Mouse (Mus musculus): ENCODE results near the gene Fars2.
"Not testable (repeated sequence)": the region's sequence is repeated elsewhere in the genome, so short reads cannot be mapped to it uniquely, and the experiment has no call there.

Gene Fars2

GRCm38 (mm10) chr13:36460473-36460872, 343.3 kb downstream of the Fars2 start:
- DNase-seq (ENCODE audit: low spot score): no peak

DNA sequence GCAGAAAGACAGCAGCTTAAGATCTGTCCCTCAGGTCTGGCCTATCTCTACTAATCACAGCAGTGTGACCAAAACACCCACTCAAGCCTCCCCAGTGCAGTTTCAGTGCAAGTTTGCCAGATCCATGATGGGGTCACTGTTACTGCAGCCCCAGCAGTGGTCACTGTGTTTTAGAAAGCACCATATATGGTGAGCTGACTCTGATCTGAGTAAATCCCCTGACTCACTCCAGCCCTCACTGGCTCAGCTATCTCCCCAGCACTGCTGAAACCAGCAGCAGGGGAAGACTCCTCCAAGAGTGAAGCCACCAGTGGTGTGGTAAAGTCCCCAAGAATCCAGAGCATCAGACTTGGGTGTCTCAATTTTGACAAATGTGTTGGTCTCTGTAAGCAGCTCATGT, 346.5 kb downstream of the Fars2 start:
- no peak for DNase-seq (ENCODE audit: low spot score)

DNA sequence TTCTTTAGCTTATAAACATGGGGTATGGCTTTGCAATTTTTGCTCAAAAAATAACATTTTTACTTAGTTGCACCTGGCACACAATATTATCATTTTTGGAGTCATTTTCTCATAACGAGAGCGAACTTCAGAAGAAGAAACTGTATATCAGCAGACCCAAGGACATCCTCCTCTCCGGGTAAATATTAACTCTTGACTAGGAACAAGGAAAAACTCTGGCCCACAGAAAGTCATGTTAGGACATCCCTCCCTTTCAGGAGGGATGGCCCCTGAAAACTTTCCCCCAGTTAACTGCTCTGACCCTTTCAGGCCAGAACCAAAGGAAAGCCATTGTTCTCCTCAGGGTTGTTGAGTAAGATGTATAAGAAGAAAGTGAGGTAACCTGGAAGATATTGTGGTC, 348.9 kb downstream of the Fars2 start:
- DNase-seq (ENCODE audit: low spot score): not testable (repeated sequence)

- no peak for DNase-seq (ENCODE audit: low spot score)
These were observed 349.3 kb downstream of the Fars2 start for GRCm38 (mm10) chr13:36466515-36466921.

DNA sequence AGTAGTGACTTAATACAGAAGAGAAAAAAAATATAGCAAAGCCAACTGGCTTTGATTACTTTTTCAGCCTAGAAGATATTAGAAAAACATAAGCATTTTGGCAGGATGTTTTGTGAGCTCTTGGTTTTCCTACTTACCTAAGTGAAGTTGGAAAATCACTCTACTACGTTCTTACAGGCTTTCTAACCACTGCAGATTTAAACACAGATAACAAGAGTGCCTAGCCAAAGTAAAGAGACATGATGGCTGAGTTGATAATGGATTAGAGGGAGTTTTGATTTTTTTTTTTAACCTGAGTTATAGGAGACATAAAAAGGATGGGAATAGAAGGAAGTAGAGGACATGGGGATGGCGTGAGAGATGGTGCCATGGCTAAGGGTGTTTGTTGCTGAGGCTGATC, 350.6 kb downstream of the Fars2 start:
- no peak for DNase-seq (ENCODE audit: low spot score)

GRCm38 (mm10) chr13:36468963-36469362, 351.8 kb downstream of the Fars2 start:
- DNase-seq (ENCODE audit: low spot score): no peak

GRCm38 (mm10) chr13:36469412-36470125, 352.4 kb downstream of the Fars2 start:
- DNase-seq (ENCODE audit: low spot score): no peak

- no peak for DNase-seq (ENCODE audit: low spot score)
These were observed 360.4 kb downstream of the Fars2 start for GRCm38 (mm10) chr13:36477648-36478047.

DNA sequence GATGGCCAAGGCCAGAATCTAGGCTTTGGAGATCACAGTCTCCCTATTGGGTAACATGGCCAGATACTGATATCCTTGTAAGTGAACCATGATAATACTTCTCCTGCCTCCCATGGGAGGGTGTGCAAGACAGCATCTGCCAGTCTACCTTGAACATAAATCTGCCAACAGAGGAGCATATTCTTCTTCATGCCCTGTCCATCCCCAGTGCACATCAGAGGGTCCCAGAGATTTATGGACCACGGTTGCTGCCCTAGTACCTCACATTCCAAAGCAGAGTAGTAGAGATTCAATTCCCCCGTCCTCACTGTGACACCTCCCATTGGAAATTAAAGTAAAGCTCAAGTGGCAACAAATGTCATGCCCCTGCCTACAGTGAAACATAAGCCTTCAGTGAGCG, 361.0 kb downstream of the Fars2 start:
- no peak for DNase-seq (ENCODE audit: low spot score)

DNA sequence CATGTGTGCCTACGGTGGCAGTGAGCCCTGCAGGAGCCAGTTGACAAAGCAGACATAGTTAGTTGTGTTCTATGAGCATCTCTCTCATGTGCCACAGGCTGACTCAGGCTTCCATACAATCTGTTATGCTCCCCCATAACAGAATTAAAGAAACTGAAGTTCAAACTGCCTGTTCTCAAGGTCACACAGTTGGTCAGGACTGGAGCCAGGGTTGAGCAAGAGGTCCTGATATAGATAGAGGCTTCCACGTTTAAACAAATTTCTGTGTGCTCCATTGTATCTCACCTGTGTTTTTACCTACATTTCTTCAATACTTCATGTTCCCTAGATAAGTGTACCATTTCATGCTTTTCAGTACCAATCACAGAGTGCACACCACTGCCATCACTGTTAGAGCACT, 362.9 kb downstream of the Fars2 start:
- no peak for DNase-seq (ENCODE audit: low spot score)

DNA sequence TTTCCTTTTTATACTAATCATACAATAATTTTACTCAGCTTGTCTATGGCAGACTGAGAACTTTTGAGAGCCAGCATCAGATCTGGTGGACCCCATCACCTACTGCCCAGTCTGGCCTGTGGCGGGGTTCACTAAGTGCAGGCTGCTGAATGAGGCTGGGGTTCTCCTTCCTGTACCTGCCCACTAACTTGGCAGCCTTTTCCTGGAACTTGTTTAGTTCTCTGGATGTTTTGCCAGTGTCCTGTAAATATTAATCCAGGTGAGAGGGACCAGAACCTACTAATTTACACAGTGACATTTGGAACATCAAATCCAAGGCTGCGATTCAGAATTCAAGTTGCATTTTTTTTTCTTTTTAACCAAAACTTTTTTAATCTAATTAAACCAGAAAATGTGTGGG, 367.2 kb downstream of the Fars2 start:
- DNase-seq (ENCODE audit: low spot score): no peak

GRCm38 (mm10) chr13:36486756-36487155, 369.5 kb downstream of the Fars2 start:
- no peak for DNase-seq (ENCODE audit: low spot score)

- DNase-seq (ENCODE audit: low spot score): no peak
These were observed 372.2 kb downstream of the Fars2 start for GRCm38 (mm10) chr13:36489365-36489764.

DNA sequence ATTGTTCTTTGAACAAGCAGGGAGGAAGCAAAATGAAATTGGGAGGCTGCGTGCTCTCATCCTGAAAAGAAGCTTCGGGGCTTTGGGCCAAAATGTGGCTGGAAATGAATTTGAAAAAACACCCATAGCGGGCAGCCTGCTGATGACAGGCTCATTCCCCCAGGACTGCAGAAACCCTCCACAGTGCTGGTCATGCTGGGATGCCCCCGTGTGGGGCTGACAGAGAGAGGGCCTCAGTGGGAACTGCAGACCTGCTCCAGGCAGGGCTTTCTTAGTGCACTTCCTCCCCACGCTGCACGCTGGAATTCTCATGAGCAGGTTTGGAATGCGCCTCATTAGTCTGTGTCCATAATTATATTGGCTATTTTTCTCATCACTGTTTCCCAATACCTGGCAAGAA, 373.4 kb downstream of the Fars2 start:
- no peak for DNase-seq (ENCODE audit: low spot score)

- DNase-seq (ENCODE audit: low spot score): no peak
These were observed 375.2 kb downstream of the Fars2 start for GRCm38 (mm10) chr13:36492397-36492796.

- no peak for DNase-seq (ENCODE audit: low spot score)
These were observed 376.1 kb downstream of the Fars2 start for GRCm38 (mm10) chr13:36493294-36493693.

- no peak for DNase-seq (ENCODE audit: low spot score)
These were observed 376.6 kb downstream of the Fars2 start for GRCm38 (mm10) chr13:36493762-36494161.

DNA sequence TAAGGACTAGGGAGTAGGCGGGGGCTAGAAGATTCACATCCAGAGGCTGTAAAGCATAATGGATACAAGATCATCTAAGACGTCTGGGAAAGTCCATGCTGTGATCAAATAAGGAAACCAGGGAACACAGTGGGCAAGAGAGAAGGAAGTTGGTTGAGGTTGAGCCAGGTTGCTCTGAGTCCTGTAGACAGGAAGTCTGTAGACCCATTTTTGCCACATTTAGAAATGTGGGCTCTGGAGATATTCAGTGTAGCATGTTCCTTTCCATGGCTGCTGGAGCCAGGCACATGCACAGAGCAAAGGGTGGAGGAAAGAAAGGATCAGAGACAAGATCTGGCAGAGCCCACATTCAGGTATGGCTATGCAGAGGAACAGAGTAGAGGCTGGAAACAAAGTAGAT, 378.8 kb downstream of the Fars2 start:
- DNase-seq (ENCODE audit: low spot score): no peak

GRCm38 (mm10) chr13:36497346-36497745, 380.1 kb downstream of the Fars2 start:
- no peak for DNase-seq (ENCODE audit: low spot score)

- no peak for DNase-seq (ENCODE audit: low spot score)
These were observed 383.2 kb downstream of the Fars2 start for GRCm38 (mm10) chr13:36500370-36500905.

GRCm38 (mm10) chr13:36503551-36503950, 386.3 kb downstream of the Fars2 start:
- DNase-seq (ENCODE audit: low spot score): no peak

DNA sequence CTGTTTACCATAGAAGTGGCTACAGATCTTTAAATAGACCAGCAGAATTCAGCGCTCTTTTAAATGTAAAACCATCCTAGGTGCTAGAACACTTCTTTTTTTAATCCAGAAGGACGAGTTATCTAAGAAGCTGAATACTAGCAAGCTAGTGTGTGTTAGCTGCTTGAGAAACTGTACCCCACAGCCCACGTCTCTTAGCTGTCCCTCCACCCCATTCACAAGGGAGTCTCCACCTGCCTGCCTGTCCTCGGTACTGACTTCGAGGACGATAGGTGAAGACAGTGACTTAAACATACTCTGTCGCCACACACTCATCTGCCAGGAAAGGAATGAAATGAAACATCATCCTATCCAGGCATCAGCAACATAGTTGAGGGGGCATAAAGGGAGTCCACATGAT, 386.8 kb downstream of the Fars2 start:
- no peak for DNase-seq (ENCODE audit: low spot score)

DNA sequence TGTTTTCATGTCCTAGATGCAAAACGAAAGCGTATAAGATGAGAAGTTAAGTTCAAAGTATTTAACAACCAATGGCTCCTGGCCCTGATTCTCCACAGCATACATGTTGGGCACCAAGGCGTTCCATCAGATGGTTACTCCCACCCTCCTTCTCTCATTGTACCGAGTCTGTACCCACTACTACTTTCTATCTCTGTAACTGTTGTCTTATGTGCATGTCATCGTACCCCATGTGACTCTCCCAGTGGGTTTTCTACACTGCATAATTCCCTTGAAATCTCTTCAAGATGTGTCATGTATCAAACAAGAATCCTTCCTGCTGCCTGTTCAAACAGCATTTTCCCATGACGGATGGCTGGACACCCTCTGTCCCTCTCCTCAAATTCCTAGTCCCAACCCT, 388.5 kb downstream of the Fars2 start:
- DNase-seq (ENCODE audit: low spot score): no peak

DNA sequence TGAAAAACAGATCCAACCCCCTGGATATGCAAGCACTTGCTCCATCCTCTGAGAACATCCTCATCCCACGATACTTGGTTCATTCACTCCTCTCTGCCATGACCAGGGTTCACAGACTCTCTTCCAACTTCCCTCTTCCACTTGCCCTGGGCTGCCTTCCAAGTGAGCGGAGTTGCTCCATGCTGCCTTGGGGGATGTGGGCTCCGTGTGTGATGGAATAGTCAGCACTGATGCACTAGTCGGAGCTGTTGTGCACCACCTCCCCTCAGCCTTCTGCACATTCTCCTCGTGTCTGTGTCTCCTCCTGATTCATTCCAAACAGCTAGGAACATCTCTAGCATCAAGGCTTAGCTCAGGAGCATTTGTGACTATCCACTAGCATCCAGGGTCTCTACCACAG, 389.1 kb downstream of the Fars2 start:
- DNase-seq (ENCODE audit: low spot score): no peak

Measured in spleen, adult 12 weeks (tissue).